ENCODE assay signal across 9 mouse cellular contexts in the genomic region with DNA sequence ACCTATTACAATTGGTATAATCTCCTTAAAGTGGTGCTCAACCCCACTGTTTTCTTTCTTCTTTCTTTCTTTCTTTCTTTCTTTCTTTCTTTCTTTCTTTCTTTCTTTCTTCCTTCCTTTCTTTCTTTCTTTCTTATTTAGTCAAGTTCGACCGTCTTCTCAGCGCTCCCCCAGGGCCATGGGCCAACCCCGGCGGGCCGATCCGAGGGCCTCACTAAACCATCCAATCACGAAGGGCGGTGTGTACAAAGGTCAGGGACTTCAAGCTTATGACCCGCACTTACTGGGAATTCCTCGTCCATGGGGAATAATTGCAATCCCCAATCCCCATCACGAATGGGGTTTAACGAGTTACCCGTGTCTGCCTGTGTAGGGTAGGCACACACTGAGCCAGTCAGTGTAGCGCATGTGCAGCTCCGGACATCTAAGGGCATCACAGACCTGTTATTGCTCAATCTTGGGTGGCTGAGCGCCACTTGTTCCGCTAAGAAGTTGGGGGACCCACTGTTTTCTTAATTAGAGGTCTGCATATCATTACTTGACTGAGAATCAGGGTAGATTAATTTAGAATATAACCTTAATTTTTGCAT. TPM values are rescaled to one million over a fixed set of nuclear protein-coding genes. Genes with fewer than 3 reads are reported as not detected.
DNase-seq lines count a peak whose midpoint lies in the region; ATAC-seq and TF ChIP-seq lines count a peak whose summit lies in the region.
"Had no signal": no experiment of that assay in that cellular context is flagged by ENCODE, and none has a peak within 500 bp of the region (broad histone marks: within the 10 kb centered on the region; RNA-seq: fewer than 3 reads in every experiment).

No protein-coding gene starts in this region.

- TF ChIP-seq CTCF in Patski (IDR thresholded peaks at IDR 0.05): no peak

- CTCF ChIA-PET in Patski (lab: Charles Lee): no interaction called here

- H3K27me3 ChIP-seq in Patski: no peaks in the 10 kb centered on the region

- peak; percentile 96 for ATAC-seq in CD4-positive, CD25-positive, alpha-beta regulatory T cell, adult 4 months
- ATAC-seq in Patski: peak; percentile 100
- ATAC-seq in granulocyte monocyte progenitor cell, adult 5-6 weeks (replicated peaks; ENCODE audit: poor library complexity, severe bottlenecking): peak; percentile 97

- in situ Hi-C loops in Patski (cut with MboI; ENCODE audit: low pct_unique_long_range_greater_than_20kb): no loop called here

- POLR2A ChIA-PET in Patski (lab: Charles Lee): interaction anchor here (0.6 kb wide), 1 partner anchor 165 kb away, joined by 4 read pairs; no protein-coding TSS in a partner anchor

- peak; percentile 100 for DNase-seq in Patski (ENCODE audit: low read depth, low spot score)
- DNase-seq in embryo, embryonic 10 days (ENCODE audit: low spot score): peak; percentile 91
- DNase-seq in kidney, postnatal 10 days: peak; percentile 84
- DNase-seq in lung, postnatal 4 days: peak; percentile 56 to 61
- DNase-seq in right cerebral cortex, postnatal 4 days: peak; percentile 88
- no peak for DNase-seq in frontal cortex, postnatal 36 days (ENCODE audit: low spot score in 2 of 2)

RNA-seq across cellular contexts. Expression of a gene that starts 5.6 kb away (rescaled TPM):
- not detected for polyA plus RNA-seq in CD4-positive, CD25-positive, alpha-beta regulatory T cell, adult 4 months (2017; shearing (Covaris generic))
- polyA plus RNA-seq in Patski (2021): not detected
- 2.2 TPM in 1 of 2 replicates, not detected in the other for total RNA-seq in granulocyte monocyte progenitor cell, adult 5-6 weeks (2014; fragmentation: Nextera tagmentation)
- 1.1 and 3.8 TPM in 2 replicates for total RNA-seq in granulocyte monocyte progenitor cell, adult 5-6 weeks (2017)

RNA-seq across cellular contexts. Expression of a gene that starts 33.9 kb away (rescaled TPM):
- polyA plus RNA-seq in CD4-positive, CD25-positive, alpha-beta regulatory T cell, adult 4 months (2017; shearing (Covaris generic)): not detected
- not detected for polyA plus RNA-seq in Patski (2021)
- total RNA-seq in granulocyte monocyte progenitor cell, adult 5-6 weeks (2014; fragmentation: Nextera tagmentation): not detected in 2 replicates
- not detected in 2 replicates for total RNA-seq in granulocyte monocyte progenitor cell, adult 5-6 weeks (2017)
- polyA plus RNA-seq: macrophage had no signal

Comparison
In these comparisons a context has a peak if more than half of its experiments do, and no peak if none do; other contexts are left out.
1. DNase-seq: peak in Patski (single experiment), embryo, embryonic 10 days (single experiment), kidney, postnatal 10 days (single experiment), lung, postnatal 4 days (2 of 2) and right cerebral cortex, postnatal 4 days (single experiment); none in frontal cortex, postnatal 36 days (0 of 2).
2. Peak in every context shown above with its lines, with median percentiles within 50 percentile points of each other: ATAC-seq.